Mouse (Mus musculus) kidney, postnatal 25 days (tissue): ENCODE data around the gene Clock.

Experiments
- DNase-seq, 2 experiments: peaks; one replicate each; pipeline ENCODE4 v3.0.0; 2021; ENCODE audit warnings: mixed read lengths in 2 of 2

Gene Clock

DNA sequence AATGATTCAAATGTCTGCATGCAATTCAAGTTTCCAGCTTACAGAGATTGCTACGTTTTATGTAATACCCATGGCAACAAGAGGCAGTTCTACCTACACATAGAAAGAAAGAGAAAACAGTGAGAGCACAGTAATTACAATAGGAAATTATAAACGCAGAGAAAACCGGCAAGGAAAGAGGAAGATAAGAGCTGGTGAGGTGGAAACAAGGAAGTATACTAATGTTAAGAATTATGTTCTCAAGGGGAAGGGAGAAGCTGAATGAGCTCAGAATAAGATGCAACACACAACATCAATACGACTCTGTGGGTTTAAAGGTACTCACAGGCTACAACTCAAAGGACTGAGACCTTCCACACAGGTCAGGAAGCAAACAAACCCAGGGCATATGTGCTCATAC, 29.6 kb downstream of the Clock start:
- no peak for DNase-seq

DNA sequence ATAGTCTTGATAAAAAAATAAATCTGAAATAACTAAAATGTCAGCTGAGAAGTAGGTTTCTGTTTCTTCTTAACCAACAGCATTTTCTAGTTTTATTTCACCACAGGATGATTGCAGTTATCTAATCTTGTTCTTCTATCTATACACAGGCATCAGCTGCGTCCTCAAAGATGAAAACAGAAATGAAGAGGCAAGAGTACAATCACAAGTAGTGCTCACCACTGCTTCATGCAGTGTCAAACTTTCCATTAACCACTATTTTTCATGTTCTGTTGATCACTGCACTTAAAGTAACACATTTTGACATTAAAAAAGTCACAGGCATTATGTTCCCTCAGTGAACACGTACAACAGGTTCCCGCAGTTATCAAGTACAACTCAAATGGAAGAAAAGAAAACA, 53.6 kb downstream of the Clock start:
- no peak for DNase-seq

GRCm38 (mm10) chr5:76246539-76246938, 58.1 kb downstream of the Clock start:
- DNase-seq = no peak

DNA sequence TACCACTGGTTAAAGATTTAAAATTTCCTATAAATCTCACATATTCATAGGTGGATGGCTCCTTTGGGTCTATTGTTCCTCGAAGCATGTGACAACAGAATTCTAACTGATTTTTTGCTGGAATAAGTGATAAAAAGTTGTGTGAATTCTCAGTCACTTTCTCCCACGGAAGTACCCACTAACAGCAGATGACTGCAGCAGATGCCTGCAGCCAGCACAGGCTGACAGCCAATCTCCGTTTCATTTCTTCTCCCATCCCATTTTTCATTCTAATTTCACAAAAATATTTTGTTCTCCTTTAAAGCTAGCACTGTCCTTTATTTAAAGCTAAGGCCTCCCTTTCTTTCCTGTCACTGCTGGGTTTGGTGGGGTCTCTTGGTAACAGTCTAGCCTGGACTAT, 59.2 kb downstream of the Clock start:
- no peak for DNase-seq

DNA sequence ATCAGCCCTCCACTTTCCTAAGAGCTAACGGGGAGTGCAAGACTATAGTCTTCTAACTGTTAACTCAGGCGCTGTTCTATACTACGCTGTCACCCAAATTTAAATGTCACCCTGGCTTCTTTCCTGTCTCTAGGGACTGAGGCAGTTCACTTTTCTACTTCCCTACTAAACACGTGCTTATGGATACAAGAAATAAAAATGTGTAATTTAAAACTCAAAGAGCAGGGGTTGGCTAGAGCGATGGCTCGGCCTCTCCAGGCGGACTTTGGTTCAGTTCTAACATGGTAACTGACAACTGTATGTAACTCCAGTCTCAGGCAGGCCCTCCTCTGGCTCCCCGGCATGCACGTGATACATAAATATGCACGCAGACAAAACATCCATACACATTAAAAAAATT, 60.2 kb downstream of the Clock start:
- no peak for DNase-seq

DNA sequence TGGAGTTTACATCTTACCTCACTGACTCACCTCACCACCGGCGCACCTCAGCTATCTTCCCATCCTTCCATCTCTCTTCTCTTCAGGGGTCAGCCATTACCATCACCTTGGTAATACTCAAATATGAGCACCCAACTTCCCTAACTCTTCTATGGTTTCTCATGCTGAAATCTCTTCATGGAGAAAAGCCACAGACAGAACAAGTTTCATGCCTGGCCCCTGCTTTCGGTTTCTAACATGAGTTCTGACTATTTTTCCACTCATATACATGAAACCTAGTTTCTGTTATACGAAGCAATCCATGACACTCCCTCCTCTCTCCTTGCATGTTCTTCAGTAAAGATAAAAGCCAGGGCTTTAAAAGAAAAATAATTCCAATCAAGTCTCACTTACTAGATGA, 60.7 kb downstream of the Clock start:
- no peak for DNase-seq

DNA sequence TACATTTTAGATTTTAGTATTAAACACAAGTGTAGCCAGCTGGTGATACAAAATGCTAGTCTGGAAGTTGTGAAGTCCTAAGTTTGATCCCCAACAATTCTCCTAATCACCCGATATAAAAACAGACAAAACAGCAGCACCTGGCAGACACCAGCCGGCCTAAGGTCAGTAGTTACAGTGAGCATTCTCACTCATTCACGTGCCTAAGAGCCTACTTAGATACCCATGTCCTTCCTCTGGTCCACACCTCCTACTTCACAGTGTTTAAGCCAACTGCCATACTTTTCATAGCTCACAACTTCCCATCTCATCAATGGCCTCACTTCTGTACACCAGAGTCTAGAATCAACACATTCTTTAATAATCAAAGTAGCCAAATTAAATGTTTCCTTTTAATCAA, 61.3 kb downstream of the Clock start:
- no peak for DNase-seq

DNA sequence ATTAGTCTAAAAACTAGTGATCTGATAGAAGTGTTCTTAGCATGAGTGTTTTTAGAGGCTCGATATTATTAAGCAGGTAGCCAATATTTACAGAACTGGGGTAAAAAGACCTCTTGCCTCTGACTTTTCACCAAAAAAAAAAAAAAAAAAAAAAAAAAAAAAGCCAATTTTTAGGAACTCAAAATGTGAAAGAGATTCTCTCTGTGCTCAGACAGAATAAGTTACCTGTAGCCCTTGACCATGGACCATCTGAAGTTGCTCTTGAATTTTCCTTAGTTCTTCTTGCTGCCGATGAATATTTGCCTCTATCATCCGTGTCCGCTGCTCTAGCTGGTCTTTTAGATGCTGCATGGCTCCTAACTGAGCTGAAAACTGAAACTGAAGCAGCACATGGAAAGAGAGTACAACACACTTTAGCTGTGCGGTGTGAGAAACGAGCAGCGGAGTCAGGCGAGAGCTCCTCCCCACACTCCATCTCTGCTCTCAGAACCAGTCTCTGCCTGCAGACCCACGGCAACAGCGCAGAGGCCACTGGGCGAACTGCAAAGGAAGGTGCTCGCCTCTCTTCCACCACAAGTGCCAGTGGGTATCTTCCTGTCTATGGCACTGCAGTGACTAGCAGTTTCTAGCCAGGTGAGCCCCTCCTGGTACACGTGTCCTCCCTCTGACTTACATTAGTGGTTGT, 73.3 kb downstream of the Clock start:
- DNase-seq = no peak

DNA sequence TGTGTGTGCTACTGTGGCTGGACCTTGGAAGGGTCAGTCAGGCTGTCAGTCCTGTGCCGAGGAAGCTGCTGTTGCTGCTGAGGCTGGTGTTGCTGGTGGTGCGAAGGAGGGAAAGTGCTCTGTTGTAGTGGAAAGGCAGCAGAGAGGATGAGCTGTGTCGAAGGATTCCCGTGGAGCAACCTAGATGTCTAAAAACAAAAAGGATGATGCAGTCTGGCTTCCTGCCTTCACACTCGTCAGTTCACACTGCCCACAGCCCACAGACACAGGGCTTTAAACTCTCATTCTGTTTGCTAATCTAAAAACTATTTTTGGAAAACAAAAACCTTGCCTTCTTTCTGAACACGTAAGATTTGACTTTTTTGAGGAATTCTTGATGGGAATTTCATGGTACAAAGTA, 87.9 kb downstream of the Clock start:
- no peak for DNase-seq

- no peak for DNase-seq
Measured at GRCm38 (mm10) chr5:76208066-76208465, 96.5 kb downstream of the Clock start.

GRCm38 (mm10) chr5:76205886-76206285, 98.7 kb downstream of the Clock start:
- no peak for DNase-seq

DNA sequence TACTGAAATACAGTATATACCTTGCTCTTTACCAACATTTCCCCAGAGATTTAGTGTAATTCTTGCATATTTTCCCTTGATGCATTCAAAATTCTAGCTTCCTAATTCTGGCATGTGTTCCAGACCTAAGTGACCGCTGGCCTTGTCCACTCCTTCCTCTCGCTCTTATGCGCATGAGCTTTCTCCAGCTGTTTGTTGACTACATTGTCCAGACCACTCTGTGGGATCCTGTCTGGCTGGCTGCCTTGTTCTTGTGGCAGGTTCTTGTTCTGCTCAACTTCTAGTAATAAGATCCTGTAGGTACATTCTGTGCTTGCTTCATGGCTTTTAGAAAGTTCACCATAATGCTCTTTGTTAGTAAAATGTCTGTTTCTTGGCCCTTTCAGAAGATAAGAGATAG, 101.4 kb downstream of the Clock start:
- DNase-seq = no peak

- no peak for DNase-seq
Measured at GRCm38 (mm10) chr5:76199346-76199745, 105.2 kb downstream of the Clock start.

DNA sequence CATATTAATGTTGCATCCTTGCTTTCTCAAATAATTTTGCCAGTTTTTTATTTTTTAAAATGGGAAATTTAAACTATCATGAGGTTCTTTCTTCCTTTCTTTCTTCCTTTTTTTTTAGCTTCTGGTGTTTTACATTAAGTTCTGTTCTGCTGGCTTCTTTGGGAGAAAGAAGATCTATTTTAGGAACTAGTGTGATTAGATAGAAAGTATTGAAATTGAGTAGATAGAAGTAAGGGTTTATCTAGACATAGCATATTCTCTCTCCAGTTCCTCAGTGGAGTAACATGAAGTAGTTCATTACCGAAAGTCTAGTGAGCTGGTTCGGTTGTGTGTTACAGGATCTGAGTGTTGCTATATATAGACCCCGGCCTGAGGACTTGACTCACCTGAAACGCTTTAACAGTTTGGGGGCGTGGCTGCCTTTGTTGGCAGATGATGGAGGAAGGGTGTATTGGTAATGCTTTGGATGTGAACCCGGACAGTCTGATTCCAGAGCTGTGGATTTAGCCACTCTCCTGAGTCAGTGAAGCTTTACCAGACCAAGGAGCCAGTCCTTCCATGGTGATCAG, 110.1 kb downstream of the Clock start:
- DNase-seq = no peak

- DNase-seq = no peak
Measured at GRCm38 (mm10) chr5:76193075-76193474, 111.5 kb downstream of the Clock start.

DNA sequence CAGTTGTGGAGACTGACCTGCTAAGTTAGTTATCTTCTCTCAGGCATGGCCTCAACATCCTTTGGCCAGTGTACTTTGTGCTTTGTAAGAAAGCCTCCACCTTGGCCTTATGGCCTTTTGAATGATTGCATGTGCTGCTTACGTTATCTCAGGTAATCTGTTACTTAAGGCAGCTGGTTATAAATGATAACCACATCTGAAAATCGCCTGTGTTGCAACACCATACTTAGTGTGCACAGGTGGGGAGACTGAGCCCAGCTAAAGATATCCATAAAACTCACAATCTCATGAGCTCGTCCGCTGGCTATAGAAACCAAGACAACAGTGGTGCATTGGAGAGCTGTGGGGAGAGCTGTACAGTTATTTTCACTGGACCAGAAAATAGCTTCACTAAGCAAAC, 114.0 kb downstream of the Clock start:
- no peak for DNase-seq

DNA sequence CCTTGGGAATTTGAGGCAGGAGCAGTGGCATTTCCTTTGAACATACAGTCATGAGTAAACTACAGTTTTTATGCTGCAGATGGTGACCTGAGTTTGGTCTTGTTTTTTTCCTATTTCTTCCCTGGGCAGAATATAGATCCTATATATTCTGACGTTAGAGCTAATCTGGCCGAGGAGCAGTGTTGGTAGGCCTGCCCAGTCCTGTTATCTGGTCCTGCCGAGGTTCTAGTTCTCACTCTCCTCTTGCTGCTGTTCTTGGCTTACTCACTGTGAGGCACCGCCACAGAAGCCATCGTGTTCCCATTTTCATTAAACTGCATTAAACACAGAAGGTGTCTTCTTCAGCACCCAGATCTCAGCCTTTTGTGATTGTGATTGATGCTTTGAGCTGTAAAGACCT, 116.7 kb downstream of the Clock start:
- DNase-seq = no peak

DNA sequence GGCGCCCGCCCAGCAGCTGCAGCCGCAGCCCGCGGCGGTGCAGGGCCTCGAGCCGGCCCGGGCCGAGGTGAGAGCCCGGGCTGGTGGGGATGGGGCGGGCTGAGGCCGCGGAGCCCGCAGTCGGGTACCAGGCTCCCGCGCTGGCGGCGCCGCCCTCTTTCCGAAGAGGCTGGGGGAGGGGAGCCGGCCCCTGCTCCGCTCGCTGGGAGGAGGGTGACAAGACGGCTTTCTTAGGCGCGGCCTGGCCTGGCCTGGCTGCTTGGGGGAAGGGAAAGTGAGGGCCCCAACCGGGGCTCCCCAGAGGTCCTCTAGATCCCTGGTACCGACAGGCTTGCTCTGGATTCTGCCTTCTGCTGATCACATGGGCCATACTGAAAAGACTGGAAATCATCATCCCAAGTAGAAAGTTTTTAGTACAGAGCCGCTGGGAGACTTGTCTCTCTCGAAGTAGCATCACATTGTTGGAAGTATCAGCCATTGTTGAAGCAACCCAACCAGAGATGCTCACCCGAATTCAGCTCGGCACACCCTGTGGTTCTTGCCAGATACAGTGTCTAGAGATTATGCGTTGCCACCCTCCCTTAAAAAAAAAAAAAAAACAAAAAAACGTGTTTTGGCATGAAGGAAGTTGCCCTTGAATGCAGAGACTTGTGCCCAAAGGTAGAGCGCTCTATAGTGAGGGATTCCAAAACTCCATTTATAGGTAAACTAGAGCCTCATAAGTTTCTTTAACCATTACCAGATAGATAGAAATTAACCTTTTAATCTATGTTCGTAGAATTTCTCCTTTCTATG, 120.1 kb downstream of the Clock start:
- DNase-seq = peak; percentile 69 to 84

GRCm38 (mm10) chr5:76183750-76184261, 120.8 kb downstream of the Clock start, which contains the start of gene Tmem165:
Gene Tmem165 (plus strand): TSS chr5:76183880.
- peak; percentile 96 to 98 for DNase-seq

DNA sequence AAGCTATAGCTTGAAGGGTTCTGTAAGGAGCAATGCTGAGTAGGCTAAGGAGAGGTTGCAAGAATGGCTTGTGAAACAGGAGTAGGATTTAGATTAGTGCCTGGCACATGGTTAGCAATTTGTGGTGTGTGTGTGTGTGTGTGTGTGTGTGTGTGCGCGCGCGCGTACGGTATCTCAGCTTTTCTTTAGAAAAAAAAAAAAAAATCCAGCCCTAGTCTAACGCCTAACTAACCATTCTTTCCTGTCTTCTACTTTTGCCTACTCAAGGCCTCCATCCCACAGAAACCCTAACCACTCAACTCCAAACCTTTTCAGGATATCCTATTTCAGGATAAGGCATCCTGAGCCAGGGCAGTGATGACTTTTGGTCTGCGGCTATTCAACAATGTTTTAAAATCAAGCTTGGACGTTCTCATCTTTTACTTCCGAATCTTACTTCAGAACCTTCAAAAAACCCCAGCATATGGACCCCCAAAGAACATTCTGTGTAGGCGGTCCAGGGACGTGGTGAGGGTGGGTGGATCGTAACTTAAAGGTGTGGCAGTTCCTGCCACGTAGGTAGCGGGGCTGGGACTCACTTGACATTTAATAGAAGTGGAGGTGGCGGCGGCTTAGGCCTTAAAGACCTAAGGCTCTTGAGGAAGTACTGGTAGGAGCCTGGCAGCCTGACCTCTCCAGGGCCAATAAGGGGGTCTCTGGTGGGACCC, 121.4 kb downstream of the Clock start:
- no peak for DNase-seq

DNA sequence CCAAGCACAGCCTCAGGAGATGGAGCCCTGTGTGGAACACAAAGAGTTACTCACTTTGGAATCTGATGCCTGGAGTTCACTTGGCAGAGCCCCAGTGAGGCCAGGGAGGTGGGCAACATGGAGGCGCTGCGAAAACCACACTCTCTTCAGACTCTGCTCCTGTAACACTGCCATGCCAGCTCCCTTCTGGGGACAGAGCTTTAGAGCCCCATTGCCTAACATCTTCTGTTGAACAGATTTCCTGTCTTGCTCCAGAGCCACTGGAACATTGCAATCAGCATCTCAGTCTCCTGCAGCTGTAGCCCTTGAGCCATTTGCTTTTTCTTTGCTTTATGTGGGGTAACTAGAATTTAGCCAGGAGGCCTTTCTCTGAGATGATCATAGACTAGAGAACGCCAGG, 122.3 kb downstream of the Clock start:
- no peak for DNase-seq

- DNase-seq = no peak
Measured at GRCm38 (mm10) chr5:76179791-76180190, 124.8 kb downstream of the Clock start.

DNA sequence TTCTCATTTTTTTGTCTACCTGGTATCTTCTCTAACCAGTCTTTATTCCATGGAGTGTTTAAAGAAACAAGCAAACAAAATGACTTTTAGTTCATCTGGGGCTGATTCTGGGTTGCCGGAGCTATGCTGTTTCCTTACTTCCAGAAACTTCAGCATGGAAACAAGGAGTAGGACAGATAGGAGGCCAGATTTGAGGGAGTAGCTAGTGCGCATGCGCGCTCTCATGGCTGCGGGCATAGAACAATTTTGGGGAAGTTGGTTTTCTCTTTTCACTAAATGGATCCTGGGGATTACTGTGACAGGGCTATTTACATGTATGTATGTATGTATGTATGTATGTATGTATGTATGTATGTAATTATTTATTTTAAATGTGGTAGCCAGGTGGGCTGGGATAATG, 125.4 kb downstream of the Clock start:
- no peak for DNase-seq
